Mouse (Mus musculus): Measurements from ENCODE around the gene Ly6g5b.
"Not testable (repeated sequence)": the region's sequence is repeated elsewhere in the genome, so short reads cannot be mapped to it uniquely, and the experiment has no call there.

Ly6g5b gene

DNA sequence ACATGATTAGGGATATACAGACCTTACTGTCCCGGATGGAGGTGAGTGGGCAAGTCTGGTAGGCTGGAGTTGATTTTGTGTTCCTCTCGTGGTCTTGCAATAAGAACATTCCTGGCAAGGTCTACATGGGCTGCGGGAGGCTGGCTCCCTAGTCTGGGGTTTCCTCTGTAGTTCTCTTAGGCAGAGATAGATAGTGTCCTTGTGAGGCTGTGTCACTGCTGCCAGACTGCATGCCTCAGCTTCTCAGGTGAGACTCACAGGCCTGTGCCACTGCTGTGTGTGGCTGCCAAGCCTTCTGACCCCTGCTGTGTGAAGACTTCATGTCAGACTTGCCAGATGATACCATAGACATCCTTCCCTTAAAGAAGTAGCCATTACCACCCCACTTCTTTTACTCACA lies 24.0 kb upstream of the Ly6g5b start:
- in situ Hi-C loops (cut with MboI), result no loop called here

DNA sequence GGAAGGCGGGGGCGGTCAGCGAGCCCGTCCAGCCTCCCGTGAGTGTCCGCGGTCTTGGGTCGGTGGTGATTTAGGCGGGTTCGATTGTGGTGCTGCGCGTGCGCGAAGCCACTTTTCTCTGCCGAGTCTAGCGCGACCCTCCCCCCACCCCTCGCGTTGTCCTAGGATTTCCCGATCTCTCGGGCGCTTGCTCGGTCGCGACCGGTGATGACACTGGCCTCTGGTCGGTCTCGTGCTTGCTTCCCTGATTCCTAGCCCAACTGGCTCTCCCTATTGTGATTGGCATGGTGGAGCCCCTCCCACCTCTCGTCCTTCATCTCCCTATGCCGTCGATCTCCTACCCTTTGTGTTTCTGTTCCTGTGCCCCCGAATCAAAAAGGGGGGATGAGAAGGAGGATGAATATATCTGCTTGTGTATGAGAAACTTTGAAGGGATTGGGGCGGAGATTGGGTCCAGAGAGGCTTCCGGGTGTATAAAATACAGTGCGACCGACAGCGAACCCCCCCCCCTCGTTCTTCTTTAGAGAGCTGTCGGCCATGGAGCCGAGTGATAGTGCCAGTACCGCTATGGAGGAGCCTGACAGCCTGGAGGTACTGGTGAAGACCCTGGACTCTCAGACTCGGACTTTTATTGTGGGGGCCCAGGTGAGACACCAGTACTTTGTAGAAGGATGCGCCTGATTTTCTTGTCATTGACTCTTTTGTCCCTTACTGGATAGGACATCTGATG lies 20.5 kb upstream of the Ly6g5b start:
- in situ Hi-C loops (cut with MboI), result no loop called here

GRCm38 (mm10) chr17:35134801-35135590 lies 19.8 kb upstream of the Ly6g5b start, which contains the start of gene Bag6:
Bag6 (plus strand) TSS chr17:35135178.
- in situ Hi-C loops (cut with MboI), result no loop called here

DNA sequence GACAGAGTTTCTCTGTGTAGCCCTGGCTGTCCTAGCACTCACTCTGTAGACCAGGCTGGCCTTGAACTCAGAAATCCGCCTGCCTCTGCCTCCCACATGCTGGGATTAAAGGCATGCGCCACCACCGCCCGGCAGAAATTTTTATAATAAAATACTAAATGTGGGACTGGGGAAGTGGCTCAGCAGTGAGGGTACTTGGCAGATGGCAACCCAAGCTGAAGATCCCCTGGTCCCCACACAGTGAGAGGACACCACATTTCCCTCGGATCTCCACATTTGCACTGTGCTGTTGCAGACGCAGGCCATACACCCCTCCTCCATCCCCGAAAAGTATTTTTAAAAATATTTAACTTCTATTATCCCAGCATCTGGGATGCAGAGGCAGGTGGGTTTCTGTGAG lies 18.3 kb upstream of the Ly6g5b start:
- in situ Hi-C loops (cut with MboI), result no loop called here

GRCm38 (mm10) chr17:35132174-35132560 lies 16.9 kb upstream of the Ly6g5b start:
- in situ Hi-C loops (cut with MboI), result no loop called here

DNA sequence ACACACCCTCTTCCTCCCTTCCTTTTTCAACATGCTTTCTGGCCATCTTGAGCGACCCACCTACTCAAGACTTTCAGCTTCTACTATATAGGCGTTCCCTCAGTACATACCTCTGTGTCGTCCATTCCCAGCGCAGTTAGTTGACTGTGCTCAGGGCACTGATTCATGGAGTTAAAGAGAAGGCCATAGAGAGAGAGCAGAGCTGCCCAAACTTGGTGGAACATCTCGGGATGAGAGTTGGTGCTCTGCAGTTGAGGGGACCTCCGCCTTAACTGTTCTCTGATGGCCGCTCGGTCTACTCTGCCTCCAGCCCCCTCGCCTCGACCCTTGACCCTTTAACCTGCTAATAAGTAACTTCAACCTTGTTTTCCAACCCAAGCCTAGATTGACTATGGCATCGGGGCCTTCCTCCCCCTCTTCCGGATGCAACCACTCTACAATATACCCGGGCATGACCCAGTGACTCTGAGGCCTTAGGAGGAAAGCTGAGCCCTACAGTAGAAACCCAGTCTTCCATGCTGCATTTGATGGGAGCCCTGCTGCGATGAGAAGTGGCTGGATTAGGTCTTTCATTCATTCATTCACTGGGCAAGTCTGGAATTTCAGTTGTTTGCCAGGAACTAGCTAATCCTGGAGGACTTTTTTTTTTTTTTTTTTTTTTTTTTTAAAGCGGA lies 16.4 kb upstream of the Ly6g5b start, which contains the start of gene Apom:
Apom (minus strand) TSS at position 551 of the 674 bp plus-strand sequence.
- in situ Hi-C loops (cut with MboI), result no loop called here

- in situ Hi-C loops (cut with MboI), result no loop called here
Measured at GRCm38 (mm10) chr17:35131038-35131437, 15.8 kb upstream of the Ly6g5b start.

DNA sequence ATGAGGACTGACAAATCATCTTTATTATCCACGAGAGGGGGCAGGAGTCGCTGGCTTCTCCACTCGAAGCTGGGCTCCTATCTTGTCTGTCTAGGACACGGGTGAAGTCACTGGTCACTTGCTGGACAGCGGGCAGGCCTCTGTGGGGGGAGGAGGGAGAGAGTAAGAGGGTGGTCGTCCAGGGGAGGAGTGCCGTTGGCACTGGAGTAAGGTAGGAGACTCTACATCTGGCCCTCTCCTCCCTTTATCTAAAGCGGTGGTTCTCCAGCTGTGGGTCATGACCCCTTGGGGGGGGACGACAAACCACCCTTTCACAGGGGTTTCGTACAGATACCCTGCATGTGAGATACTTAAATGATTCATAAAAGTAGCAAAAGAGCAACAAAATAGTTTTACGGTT lies 13.8 kb upstream of the Ly6g5b start:
- in situ Hi-C loops (cut with MboI), result no loop called here

DNA sequence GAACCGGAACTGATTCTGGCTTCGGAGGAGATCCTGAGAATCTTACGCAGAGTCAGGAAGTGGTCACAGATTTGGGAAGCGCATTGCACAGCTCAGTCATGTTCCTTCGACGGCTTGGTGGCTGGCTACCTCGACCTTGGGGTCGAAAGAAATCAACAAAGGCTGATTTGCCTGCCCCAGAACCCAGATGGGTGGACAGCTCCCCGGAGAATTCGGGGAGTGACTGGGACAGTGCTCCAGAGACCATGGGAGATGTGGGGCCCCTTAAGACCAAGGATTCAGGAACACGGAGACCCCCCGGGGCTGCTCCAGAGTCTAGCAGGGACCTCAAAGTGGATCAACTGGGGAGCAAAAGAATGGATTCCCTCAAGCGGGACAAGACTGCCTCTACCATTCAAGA lies 11.8 kb upstream of the Ly6g5b start:
- in situ Hi-C loops (cut with MboI), result no loop called here

DNA sequence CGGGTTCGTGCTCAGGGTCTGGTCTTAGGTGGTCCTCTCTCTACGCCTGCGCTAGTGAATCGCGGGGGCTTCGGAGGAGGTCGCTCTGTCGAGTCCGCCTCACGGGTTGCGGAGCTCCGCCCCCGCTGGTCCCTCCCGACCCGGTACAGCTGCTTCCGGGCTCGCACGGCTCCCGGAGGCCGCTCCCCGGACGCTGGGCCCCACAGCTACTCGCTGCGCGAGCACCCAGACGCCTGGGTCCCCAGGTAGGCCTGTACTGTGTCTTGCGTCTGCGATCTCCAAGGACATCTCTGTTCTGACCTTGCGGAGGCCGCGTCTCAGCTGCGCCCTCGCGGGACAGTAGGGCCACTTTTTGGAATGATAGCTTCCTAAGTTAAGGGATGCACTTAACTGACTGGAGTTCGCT lies 11.0 kb upstream of the Ly6g5b start, which contains the start of gene D17H6S53E:
D17H6S53E (plus strand) TSS at position 168 of the 406 bp plus-strand sequence.
- in situ Hi-C loops (cut with MboI), result no loop called here

DNA sequence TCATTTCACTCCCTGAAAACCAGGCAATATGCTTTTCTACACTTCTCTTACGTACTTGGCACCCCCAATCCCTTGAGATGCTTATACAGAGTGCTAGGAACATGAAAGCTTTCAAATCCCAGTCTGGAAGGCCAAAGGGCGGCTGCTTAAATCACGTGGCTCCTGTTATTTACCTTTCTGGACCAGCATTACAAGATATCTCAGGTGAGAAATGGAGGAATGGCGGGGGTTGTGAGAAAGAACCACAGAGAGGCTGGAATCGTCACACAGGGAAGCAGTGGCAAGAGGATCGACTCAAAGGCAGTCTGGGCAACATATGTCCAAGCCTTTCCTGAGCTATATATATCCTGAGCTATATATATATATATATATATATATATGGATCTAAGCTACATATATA lies 10.3 kb upstream of the Ly6g5b start:
- in situ Hi-C loops (cut with MboI), result no loop called here

- in situ Hi-C loops (cut with MboI), result no loop called here
Measured at GRCm38 (mm10) chr17:35125081-35125480, 9.9 kb upstream of the Ly6g5b start.

DNA sequence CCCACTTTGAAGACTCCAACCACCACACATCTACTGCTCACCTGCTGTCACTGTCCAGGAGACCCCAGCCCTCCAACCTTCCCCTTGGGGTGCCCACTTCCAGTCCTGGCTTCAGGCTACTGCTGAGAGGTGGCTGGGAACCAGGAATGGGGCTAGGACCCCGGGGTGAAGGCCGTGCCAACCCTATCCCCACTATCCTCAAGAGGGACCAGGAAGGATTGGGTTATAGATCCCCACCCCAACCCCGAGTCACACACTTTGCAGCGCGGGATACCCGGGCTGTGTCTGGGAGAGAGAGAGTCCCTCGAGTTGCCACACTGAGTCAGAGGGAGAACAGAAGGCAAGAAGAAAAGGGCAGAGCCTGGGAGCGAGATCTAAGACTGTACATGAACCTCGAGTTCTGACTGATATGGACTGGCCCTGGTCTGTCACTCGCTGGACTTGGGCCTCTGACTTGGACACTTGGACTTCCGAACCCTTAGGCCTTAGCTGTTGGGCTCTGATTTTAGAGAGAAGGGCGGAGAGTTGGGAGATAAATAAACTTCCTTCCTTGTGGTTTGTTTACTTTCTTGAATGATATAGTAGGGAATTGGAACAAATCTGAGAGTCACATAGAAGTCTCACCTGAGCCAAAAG lies 9.2 kb upstream of the Ly6g5b start:
- in situ Hi-C loops (cut with MboI), result not testable (repeated sequence)

DNA sequence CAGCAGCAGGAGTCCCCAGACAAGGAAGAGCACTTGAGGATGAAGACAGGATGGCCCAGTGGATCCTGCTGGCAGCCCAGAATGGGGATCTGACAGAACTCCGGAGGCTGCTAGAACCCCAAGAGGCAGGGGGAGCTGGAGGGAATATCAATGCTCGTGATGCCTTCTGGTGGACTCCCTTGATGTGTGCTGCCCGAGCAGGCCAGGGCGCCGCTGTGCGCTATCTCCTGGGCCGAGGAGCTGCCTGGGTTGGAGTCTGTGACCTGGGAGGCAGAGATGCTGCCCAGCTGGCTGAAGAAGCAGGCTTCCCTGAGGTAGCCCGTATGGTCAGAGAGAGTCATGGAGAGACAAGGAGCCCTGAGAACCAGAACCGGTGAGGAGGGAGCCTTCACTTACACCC lies 8.1 kb upstream of the Ly6g5b start:
- in situ Hi-C loops (cut with MboI), result not testable (repeated sequence)

- in situ Hi-C loops (cut with MboI), result no loop called here
Measured at GRCm38 (mm10) chr17:35121871-35122303, 6.7 kb upstream of the Ly6g5b start, which contains the start of gene Csnk2b. Csnk2b (minus strand) TSS chr17:35122053.

- in situ Hi-C loops (cut with MboI), result no loop called here
Measured at GRCm38 (mm10) chr17:35121143-35121799, 6.0 kb upstream of the Ly6g5b start, which contains the start of gene Gpank1. Gpank1 (plus strand) TSS chr17:35121455.

DNA sequence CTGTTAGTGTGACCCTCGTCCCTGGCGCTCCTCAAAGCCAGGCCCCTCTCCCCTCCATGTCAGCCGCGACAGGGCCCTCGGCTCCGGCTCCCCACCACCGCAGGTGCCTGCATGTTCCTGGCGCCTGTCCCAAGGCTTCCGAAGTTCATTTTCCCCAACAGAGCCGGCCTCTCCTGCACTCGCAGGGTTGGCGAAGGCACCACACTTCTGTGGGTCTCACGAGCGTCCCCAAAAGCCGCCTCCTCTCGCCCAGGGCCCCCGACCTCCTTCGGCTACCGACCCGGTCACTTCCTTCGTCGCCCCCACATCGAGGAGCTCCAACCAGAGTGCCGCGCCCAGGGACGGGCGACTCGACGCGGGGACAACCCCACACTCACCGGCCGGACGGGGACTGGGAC lies 5.5 kb upstream of the Ly6g5b start:
- in situ Hi-C loops (cut with MboI), result no loop called here

DNA sequence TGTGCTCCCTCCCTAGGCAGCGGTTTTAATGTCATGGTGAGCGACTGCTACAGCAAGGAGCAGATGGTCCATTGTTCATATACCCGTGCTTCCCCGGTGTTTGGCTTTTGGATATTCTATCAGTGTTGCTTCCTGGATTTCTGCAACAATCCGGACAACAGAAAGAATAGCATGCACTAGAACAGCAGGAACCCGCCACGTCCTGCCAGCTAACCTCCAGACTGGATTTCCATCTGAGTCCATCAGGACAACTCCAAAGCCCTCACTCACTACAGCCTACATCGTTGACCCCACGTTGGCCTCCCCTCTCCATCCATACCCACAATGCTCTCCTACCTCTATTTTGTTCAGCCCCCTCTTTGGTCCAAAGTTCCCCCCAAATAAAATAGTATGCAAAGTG lies 3.5 kb downstream of the Ly6g5b start:
- in situ Hi-C loops (cut with MboI), result no loop called here

GRCm38 (mm10) chr17:35108097-35108496 lies 7.1 kb downstream of the Ly6g5b start, which contains the start of gene Ly6g5c:
Ly6g5c (plus strand) TSS chr17:35108279.
- in situ Hi-C loops (cut with MboI), result no loop called here

GRCm38 (mm10) chr17:35106522-35106921 lies 8.7 kb downstream of the Ly6g5b start:
- in situ Hi-C loops (cut with MboI), result no loop called here

DNA sequence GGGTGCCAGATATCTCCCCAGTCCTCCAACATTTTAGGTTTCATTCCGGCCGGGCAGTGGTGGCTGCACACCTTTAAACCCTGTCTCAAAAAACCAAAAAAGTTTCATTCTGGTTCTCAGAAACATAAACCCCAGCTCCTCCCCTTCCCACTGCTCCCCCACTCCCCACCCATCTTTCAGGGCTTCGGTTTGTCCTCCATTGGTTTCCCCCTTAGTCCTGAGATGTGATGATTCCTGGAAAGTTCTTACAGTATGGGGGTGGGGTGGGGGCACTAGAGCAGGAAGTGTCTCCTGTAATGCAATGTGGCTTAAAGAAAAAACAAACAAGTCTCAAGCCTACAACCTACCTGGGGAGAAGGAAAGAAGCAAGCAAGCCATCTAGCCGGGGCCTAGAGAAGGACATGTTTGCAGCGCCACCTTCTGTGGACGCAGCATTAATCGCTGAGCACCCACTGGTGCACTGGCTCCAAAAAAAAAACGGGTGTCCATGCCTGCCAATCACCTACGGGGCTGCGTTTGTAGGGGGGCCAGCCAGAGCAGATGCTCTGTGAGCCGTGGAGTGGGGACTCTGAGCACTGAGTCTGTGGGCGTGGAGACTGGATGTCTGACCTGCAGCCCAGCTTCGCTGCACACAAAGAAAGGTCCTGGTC lies 9.4 kb downstream of the Ly6g5b start:
- in situ Hi-C loops (cut with MboI), result no loop called here
